Mouse (Mus musculus) megakaryocyte, embryonic 14.5 days (primary cell): ENCODE results near the gene Mybpc2. TPM values are rescaled to one million over a fixed set of nuclear protein-coding genes. Genes with fewer than 3 reads are reported as not detected.

Source experiments
- H3K27me3 ChIP-seq: replicated peaks from 2 replicates; pipeline ENCODE3; 2012; ENCODE audit warnings: inconsistent platforms
- H3K36me3 ChIP-seq: replicated peaks from 2 replicates; pipeline ENCODE3; 2012; ENCODE audit warnings: low read length, inconsistent platforms, mixed read lengths
- H3K4me1 ChIP-seq: 2 replicates; pipeline ENCODE4 v1.6.1; 2012; ENCODE audit warnings: inconsistent platforms
- H3K4me3 ChIP-seq: replicated peaks from 2 replicates; pipeline ENCODE3; 2012; ENCODE audit warnings: moderate library complexity, mild to moderate bottlenecking, inconsistent platforms
- H3K9me3 ChIP-seq: 2 replicates; pipeline ENCODE4 v1.6.1; 2012; ENCODE audit warnings: inconsistent platforms
- FLI1 ChIP-seq: IDR thresholded peaks from 2 replicates; pipeline ENCODE4 v1.6.1; 2012; ENCODE audit warnings: low read length, inconsistent platforms, mixed read lengths
- GATA1 ChIP-seq: IDR thresholded peaks from 3 replicates; pipeline ENCODE4 v1.6.1; 2012; ENCODE audit warnings: mixed read lengths, low read length, inconsistent platforms, borderline replicate concordance
- polyA plus RNA-seq: library from polyadenylated mRNA; stranded (reverse); fragments of >175 nt; gene quantifications from 2 replicates; pipeline ENCODE4 v1.2.3, GENCODE M21; 2012; ENCODE audit warnings: low replicate concordance; ENCODE audit not compliant: insufficient read depth

Gene Mybpc2
- polyA plus RNA-seq, 1 experiment = 0.09 TPM

DNA sequence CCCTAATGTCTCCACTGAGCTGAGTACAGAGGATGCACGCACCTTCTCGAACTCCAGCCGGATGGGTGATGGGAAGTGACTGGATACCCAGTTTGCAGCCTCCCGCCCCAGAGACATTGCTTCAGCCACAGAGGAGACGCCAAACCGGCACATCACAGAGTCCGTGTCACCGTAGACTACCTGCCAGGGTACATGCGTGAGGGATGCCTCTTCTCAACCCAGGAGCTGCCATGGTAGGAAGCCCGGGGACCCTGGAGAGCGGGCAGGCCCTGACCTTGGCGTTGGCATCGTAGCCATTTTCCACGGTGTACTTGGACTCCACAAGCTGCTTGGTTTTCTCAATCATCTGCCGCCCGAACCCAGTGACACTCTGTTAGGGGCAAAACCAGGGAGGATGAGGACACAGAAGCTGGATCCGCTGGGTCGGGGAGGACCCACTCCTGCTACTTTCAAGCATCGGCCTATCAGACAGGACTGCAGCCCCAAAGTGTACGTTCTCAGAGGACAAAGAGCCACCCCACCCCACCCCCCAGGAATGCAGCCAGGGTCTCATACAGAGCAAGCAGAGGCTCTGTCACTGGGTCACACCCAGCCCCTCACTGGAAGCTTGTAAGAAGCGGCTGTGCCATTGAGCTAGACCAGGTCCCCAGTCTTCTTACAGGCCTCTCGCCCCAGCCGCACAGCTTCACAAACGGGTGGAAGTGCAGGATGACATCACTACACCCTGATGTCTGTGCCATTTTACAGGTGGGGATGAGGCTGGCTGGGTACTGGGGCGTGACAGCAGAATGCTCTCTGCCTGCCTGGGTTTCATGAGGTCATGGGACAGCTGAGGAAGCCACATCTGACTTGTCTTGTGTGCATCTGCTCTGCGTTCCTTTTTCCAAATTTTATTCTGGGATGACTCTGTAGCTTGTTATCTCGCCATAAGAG, 11.5 kb upstream of the Mybpc2 start:
- TF ChIP-seq GATA1 (no peak), FLI1 (no peak)
- Histone ChIP-seq H3K9me3 (no peaks in the 10 kb centered on the region), H3K4me1 (peaks cover 20% of the 10 kb centered on the region), H3K27me3 (no peaks in the 10 kb centered on the region), H3K4me3 (no peak overlapping the region), H3K36me3 (peaks cover 90% of the 10 kb centered on the region)

DNA sequence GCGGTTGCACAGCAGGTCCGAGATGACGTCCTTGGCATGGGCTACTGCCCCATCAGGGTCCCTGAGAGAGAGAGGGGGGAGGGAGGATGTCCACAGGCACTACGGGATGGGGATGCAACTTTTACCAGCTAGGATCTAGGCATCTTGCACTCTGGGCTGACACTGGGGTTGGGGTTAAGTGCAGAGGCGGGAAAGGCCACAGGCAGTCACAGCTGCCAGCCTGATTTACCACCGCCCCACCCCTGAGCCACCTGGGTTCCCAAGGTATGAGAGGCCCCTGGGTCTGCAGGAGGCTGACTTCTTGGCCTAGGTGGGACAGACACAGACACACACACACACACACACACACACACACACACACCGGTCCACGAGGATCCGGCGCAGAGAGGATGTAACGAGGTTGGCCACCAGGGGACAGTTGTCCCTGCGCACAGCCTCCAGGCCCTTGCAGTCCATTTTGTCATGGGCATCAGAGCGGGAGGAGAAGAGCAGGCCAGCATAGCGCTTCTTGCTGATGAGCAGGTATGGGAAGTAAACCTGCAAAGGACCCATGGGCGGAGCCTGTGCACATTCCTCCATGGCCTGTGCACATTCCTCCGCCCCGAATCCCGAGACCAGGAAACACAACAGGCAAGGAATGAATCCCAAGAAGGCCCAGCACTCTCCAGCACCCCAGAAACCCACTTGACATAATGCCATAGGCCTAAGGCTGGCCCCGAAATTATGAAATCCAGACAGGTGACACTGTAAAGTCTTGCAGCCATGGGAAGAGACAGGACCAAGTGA, 10.4 kb upstream of the Mybpc2 start:
- Histone ChIP-seq H3K36me3 (peaks cover 79% of the 10 kb centered on the region), H3K27me3 (peaks cover 5% of the 10 kb centered on the region), H3K9me3 (no peaks in the 10 kb centered on the region), H3K4me3 (no peak overlapping the region), H3K4me1 (peaks cover 20% of the 10 kb centered on the region)
- TF ChIP-seq GATA1 (no peak), FLI1 (no peak)

DNA sequence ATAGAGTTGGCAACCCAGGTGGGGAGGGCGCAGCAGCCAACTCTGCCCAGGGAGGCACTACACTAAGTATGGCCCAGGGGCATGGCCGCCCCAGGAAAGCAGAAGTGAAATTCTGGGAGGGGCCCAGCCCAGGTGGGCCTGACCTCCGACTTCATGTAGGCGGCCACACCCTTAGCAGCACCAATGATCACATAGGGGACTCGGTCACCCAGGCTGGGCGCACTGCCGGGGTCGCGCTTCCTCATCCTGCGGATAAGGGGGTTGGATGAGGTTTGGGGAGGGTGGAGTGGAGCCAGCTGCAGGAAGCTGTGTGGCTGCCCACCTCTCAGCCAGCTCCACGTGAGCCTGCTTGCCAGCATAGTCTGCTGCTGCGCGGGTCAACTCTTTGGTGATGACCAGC, 9.8 kb upstream of the Mybpc2 start:
- Histone ChIP-seq H3K4me3 (no peak overlapping the region), H3K4me1 (peaks cover 20% of the 10 kb centered on the region), H3K36me3 (peaks cover 73% of the 10 kb centered on the region), H3K27me3 (peaks cover 11% of the 10 kb centered on the region), H3K9me3 (no peaks in the 10 kb centered on the region)
- TF ChIP-seq FLI1 (no peak), GATA1 (no peak)

DNA sequence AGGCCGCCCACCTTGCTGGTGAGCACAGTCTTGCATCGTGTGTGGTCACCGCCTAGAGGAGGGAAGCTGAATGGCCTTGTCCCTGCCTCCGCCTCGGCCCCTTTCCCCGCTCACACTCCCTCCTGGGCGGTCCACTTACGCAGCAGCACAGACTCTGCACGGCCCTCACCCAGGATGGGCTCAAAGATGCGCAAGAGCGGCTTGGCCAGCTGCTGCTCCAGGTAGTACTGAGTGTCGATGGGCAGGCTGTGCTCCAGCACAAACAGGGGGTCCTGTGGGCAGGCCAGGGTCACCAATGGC, 9.2 kb upstream of the Mybpc2 start:
- no peak overlapping the region for H3K4me3 ChIP-seq
- TF ChIP-seq GATA1 (no peak), FLI1 (no peak)
- H3K4me1 ChIP-seq = peaks cover 22% of the 10 kb centered on the region
- H3K9me3 ChIP-seq = no peaks in the 10 kb centered on the region
- peaks cover 16% of the 10 kb centered on the region for H3K27me3 ChIP-seq
- H3K36me3 ChIP-seq = peaks cover 68% of the 10 kb centered on the region

DNA sequence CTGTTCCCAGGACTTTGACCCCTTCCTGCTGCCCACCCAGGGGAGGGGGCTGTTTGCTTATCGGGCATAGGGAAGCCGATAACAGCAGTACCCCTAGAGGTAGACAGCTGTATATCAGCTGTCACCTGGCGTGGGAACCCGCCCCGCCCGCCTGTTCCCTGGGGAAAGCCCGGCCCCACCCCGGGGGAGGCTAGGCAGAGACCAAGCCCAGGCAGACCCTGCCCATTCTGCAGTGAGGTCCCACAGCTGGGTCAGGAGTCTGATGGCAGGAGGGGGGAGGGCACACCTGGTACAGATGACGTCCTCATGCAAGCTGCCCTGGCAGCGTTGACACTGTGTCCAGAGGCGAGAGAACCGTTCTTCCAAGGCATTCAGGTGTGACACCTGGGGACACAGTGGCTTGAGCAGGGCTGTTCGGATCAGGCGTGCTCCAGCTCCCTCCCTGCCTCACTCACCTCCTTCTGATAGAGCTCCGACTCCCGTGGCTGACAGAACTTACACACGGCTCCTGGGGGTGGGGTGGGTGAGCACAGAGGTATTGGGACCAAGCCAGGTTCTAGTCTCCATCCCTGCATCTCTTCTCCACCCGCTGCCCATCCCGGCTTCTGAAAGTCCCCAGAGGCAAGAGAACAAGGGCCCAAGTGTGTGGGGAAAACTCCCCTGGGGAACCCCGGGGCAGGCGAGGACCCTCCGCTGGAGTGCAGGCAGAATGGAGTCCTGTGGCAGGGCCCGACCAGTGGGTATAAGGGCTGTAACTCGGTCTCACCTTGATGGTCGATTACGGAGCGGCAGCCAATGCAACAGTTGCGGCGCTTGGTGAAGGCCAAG, 8.7 kb upstream of the Mybpc2 start:
- H3K36me3 ChIP-seq = peaks cover 62% of the 10 kb centered on the region
- H3K27me3 ChIP-seq = peaks cover 22% of the 10 kb centered on the region
- TF ChIP-seq GATA1 (no peak), FLI1 (no peak)
- H3K4me1 ChIP-seq = peaks cover 26% of the 10 kb centered on the region
- no peaks in the 10 kb centered on the region for H3K9me3 ChIP-seq
- H3K4me3 ChIP-seq = no peak overlapping the region

DNA sequence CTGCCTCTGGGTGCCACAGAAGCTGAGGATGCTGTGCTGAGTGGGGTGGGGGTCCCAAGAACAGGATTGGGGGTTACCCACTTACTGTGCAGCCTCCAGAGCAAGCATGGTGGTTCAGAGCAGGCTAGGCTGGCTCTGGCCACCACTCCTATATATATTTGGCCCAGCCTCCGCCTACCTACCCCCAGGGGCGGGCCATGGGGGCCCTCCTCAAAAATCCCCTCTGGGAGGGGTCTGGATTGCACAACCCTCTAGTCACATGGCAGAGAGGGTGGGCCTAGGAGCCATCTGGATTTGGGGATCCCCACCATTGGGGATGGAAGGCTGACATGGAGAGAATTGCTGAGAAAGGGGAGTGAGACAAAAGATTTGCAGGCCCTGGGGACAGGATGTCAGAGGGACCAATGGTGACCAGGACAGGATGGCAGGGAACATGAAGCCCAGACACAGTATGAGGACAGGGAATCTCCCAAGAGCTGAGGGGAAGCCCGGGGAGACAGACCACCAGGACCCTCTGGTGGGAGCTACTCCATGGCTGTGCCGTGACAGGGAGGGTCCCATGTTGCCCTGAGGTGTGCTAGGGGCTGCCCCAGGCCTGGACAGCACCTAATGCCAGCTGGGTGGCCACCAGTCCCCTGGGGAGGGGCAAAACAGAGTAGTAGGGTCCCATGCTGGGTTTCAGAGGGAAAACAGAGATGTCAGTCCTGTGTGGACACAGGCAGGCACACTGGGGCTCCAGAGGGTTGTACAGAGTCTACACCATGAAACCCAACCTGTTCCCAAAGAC, 7.7 kb upstream of the Mybpc2 start, which contains the start of gene Spib:
Gene Spib (minus strand): TSS at position 126 of the 787 bp plus-strand sequence.
- no peak within 1 kb of the TSS for H3K4me3 ChIP-seq
- peaks cover 52% of the 10 kb centered on the region for H3K36me3 ChIP-seq
- no peak for TF ChIP-seq FLI1
- no peak for TF ChIP-seq GATA1
- H3K27me3 ChIP-seq = peaks cover 27% of the 10 kb centered on the region
- H3K4me1 ChIP-seq = peaks cover 36% of the 10 kb centered on the region
- no peaks in the 10 kb centered on the region for H3K9me3 ChIP-seq

DNA sequence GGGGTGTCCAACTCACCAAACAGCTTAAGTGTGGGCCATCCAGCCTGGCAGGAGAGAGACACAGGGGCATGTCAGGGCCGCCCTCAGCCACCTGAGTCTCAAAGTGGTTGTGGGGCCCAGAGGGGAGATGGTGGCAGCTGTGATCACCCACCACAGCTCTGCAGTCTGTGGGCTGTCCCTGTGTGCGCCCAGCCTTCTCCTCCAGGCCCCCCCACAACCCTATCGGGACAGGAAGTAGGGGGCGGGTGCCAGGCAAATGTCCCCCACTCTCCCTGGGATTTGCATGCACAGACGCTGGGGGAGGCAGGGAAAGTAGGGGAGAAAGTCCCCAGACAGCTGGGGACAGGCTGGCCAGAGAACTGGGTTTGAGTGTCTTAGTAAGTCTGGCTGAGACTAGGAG, 6.8 kb upstream of the Mybpc2 start:
- H3K4me3 ChIP-seq = no peak overlapping the region
- peaks cover 43% of the 10 kb centered on the region for H3K36me3 ChIP-seq
- H3K4me1 ChIP-seq = peaks cover 37% of the 10 kb centered on the region
- H3K27me3 ChIP-seq = peaks cover 35% of the 10 kb centered on the region
- H3K9me3 ChIP-seq = no peaks in the 10 kb centered on the region
- TF ChIP-seq GATA1 (no peak), FLI1 (no peak)

DNA sequence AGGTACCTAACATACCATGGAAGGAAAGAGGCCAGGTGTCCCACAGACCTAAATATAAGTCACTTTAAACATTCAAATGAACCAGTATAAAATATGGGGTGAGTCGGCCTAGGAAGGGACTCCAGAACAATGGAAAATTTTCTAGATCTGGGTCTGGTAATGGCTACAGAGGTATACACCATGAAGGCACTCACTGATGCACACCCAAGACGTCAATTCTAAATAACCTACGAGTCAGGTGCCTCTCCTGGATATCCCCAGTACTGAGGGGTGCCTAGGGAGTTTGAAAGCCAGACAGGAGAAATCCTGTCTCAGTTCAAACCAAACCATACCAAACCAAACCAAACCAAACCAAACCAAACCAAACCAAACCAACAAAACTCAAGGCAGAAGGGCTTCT, 6.1 kb upstream of the Mybpc2 start:
- Histone ChIP-seq H3K9me3 (no peaks in the 10 kb centered on the region), H3K4me3 (no peak overlapping the region), H3K4me1 (peaks cover 37% of the 10 kb centered on the region), H3K36me3 (peaks cover 36% of the 10 kb centered on the region), H3K27me3 (peaks cover 41% of the 10 kb centered on the region)
- TF ChIP-seq GATA1 = no peak

DNA sequence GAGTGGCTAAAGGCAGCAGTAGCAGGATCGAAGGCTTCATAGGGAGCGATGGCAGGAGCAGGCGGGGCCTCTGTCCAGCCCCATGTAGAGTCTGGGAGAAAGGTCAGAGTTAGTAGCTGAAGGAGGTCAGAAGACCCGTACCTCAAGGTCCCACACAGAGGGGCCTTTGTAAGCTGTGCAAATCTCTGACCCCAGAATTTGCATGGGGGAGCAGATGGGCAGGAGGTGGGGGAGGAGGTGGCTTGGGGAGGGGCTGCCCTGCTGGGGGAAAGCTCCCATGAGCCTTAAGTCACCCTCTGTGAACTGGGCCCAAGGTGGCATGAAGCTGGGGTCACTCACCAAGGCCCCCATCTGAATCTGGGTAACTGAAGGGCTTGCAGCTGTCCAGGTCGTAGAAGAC, 5.1 kb upstream of the Mybpc2 start:
- Histone ChIP-seq H3K4me1 (peaks cover 36% of the 10 kb centered on the region), H3K36me3 (peaks cover 26% of the 10 kb centered on the region), H3K4me3 (no peak overlapping the region), H3K9me3 (no peaks in the 10 kb centered on the region), H3K27me3 (peaks cover 51% of the 10 kb centered on the region)
- TF ChIP-seq GATA1 = no peak
- no peak for TF ChIP-seq FLI1
